Mouse (Mus musculus) liver, embryonic 13.5 days (tissue): ENCODE measurements around the gene Grm4. TPM values are rescaled to one million over a fixed set of nuclear protein-coding genes. Genes with fewer than 3 reads are reported as not detected.

Experiments used
- ATAC-seq: fragments of 200-750 bp; cut with Nextera tagmentation; 2 replicates; pipeline ENCODE4 v1.8.0; 2017; ENCODE audit warnings: low read depth, mild to moderate bottlenecking, moderate number of reproducible peaks, moderate library complexity
- DNase-seq: peaks from one replicate; pipeline ENCODE4 v3.0.0; 2022
- H3K27ac ChIP-seq: fragments of 300-500 bp; sonication (generic); 2 replicates; pipeline ENCODE4 v1.5.1; 2015; ENCODE audit warnings: moderate library complexity, mild to moderate bottlenecking, inconsistent platforms
- H3K27me3 ChIP-seq: fragments of 300-500 bp; sonication (generic); 2 replicates; pipeline ENCODE4 v1.6.1; 2015; ENCODE audit warnings: mild to moderate bottlenecking, inconsistent platforms
- H3K36me3 ChIP-seq: fragments of 300-500 bp; sonication (generic); 2 replicates; pipeline ENCODE4 v1.6.1; 2015; ENCODE audit warnings: mild to moderate bottlenecking, inconsistent platforms
- H3K4me1 ChIP-seq: fragments of 300-500 bp; sonication (generic); replicated peaks from 2 replicates; pipeline ENCODE4 v1.6.1; 2015; ENCODE audit warnings: inconsistent platforms
- H3K4me2 ChIP-seq: fragments of 300-500 bp; sonication (generic); 2 replicates; pipeline ENCODE4 v1.6.1; 2015; ENCODE audit warnings: inconsistent platforms, mild to moderate bottlenecking, moderate library complexity
- H3K4me3 ChIP-seq: fragments of 300-500 bp; sonication (generic); replicated peaks from 2 replicates; pipeline ENCODE4 v1.5.1; 2015; ENCODE audit warnings: mild to moderate bottlenecking, inconsistent platforms
- H3K9ac ChIP-seq: fragments of 300-500 bp; sonication (generic); 2 replicates; pipeline ENCODE4 v1.6.1; 2015; ENCODE audit warnings: mild to moderate bottlenecking, inconsistent platforms
- H3K9me3 ChIP-seq: fragments of 300-500 bp; sonication (generic); replicated peaks from 2 replicates; pipeline ENCODE4 v1.6.1; 2016; ENCODE audit warnings: inconsistent platforms
- WGBS: fragments of 180-500 bp; shearing (Covaris S2); methylation state at CpG from one replicate; pipeline ENCODE4 v1.1.7; 2015; ENCODE audit not compliant: insufficient replicate concordance; 5-methylcytosine and 5-hydroxymethylcytosine counted together
- polyA plus RNA-seq: library from polyadenylated mRNA; unstranded; fragments of >200 nt; fragmentation: Nextera tagmentation; extraction: Ambion mirVana; gene quantifications from 2 replicates; pipeline ENCODE4 v1.2.1, GENCODE M21; 2015

Grm4 gene
- polyA plus RNA-seq, 1 experiment from 2014 or later: not detected

GRCm38 (mm10) chr17:27547253-27547868 is 26.2 kb upstream of the Grm4 start:
- Histone ChIP-seq H3K4me3 (no peak overlapping the region), H3K4me2 (no peak overlapping the region), H3K36me3 (no peaks in the 10 kb centered on the region), H3K4me1 (peaks cover 23% of the 10 kb centered on the region), H3K9me3 (no peaks in the 10 kb centered on the region), H3K9ac (no peak overlapping the region), H3K27ac (no peak overlapping the region), H3K27me3 (0 out of 2 replicates have a peak, but pooled peaks cover 4% of the 10 kb centered on the region)
- ATAC-seq: no peak
- no peak for DNase-seq
- WGBS: 62% methylated on average over 9 of the region's 9 CpGs

GRCm38 (mm10) chr17:27546574-27547085 is 25.4 kb upstream of the Grm4 start:
- Histone ChIP-seq H3K9ac (no peak overlapping the region), H3K9me3 (no peaks in the 10 kb centered on the region), H3K4me2 (no peak overlapping the region), H3K27ac (no peak overlapping the region), H3K36me3 (no peaks in the 10 kb centered on the region), H3K4me1 (peaks cover 17% of the 10 kb centered on the region), H3K27me3 (0 out of 2 replicates have a peak, but pooled peaks cover 4% of the 10 kb centered on the region), H3K4me3 (no peak overlapping the region)
- DNase-seq (no peak), ATAC-seq (no peak)
- 61% methylated on average over 7 of the region's 7 CpGs for WGBS

- Histone ChIP-seq H3K4me1 (peaks cover 13% of the 10 kb centered on the region), H3K4me3 (no peak overlapping the region), H3K36me3 (no peaks in the 10 kb centered on the region), H3K27me3 (0 out of 2 replicates have a peak, but pooled peaks cover 4% of the 10 kb centered on the region), H3K9me3 (no peaks in the 10 kb centered on the region), H3K4me2 (no peak overlapping the region), H3K9ac (no peak overlapping the region), H3K27ac (no peak overlapping the region)
- no peak for ATAC-seq
- no peak for DNase-seq
- 38% methylated on average over 12 of the region's 12 CpGs for WGBS
Measured at GRCm38 (mm10) chr17:27545991-27546390, 24.8 kb upstream of the Grm4 start.

GRCm38 (mm10) chr17:27544551-27544950 is 23.3 kb upstream of the Grm4 start:
- H3K4me1 ChIP-seq: peaks cover 12% of the 10 kb centered on the region
- no peaks in the 10 kb centered on the region for H3K9me3 ChIP-seq
- ATAC-seq (no peak), DNase-seq (no peak)
- no peak overlapping the region for H3K27ac ChIP-seq
- H3K36me3 ChIP-seq: no peaks in the 10 kb centered on the region
- H3K4me3 ChIP-seq: no peak overlapping the region
- no peak overlapping the region for H3K9ac ChIP-seq
- H3K27me3 ChIP-seq: 0 out of 2 replicates have a peak, but pooled peaks cover 4% of the 10 kb centered on the region
- H3K4me2 ChIP-seq: no peak overlapping the region
- 73% methylated on average over 11 of the region's 11 CpGs for WGBS

GRCm38 (mm10) chr17:27541984-27542383 is 20.8 kb upstream of the Grm4 start:
- Histone ChIP-seq H3K36me3 (no peaks in the 10 kb centered on the region), H3K9ac (no peak overlapping the region), H3K27ac (no peak overlapping the region), H3K27me3 (0 out of 2 replicates have a peak, but pooled peaks cover 4% of the 10 kb centered on the region), H3K4me1 (peaks cover 7% of the 10 kb centered on the region; the same call in 1 of the 2 replicates), H3K4me2 (no peak overlapping the region), H3K4me3 (no peak overlapping the region), H3K9me3 (no peaks in the 10 kb centered on the region)
- DNase-seq (no peak), ATAC-seq (no peak)
- WGBS: 62% methylated on average over 3 of the region's 3 CpGs

GRCm38 (mm10) chr17:27541261-27541660 is 20.1 kb upstream of the Grm4 start:
- H3K27me3 ChIP-seq: 0 out of 2 replicates have a peak, but pooled peaks cover 4% of the 10 kb centered on the region
- 58% methylated on average over 2 of the region's 2 CpGs for WGBS
- ATAC-seq (no peak), DNase-seq (no peak)
- no peak overlapping the region for H3K27ac ChIP-seq
- no peak overlapping the region for H3K9ac ChIP-seq
- H3K4me1 ChIP-seq: peaks cover 10% of the 10 kb centered on the region; the same call in 1 of the 2 replicates
- no peak overlapping the region for H3K4me3 ChIP-seq
- no peaks in the 10 kb centered on the region for H3K36me3 ChIP-seq
- no peak overlapping the region for H3K4me2 ChIP-seq
- H3K9me3 ChIP-seq: no peaks in the 10 kb centered on the region

- Histone ChIP-seq H3K9ac (no peak overlapping the region), H3K4me3 (no peak overlapping the region), H3K36me3 (no peaks in the 10 kb centered on the region), H3K27ac (no peak overlapping the region), H3K9me3 (no peaks in the 10 kb centered on the region), H3K27me3 (no peaks in the 10 kb centered on the region), H3K4me2 (0 out of 2 replicates have a peak overlapping the region, but pooled peaks have one; percentile 17), H3K4me1 (peaks cover 19% of the 10 kb centered on the region)
- ATAC-seq (peak; percentile 58), DNase-seq (peak; percentile 71)
- 2% methylated on average over 10 of the region's 10 CpGs for WGBS
Measured at GRCm38 (mm10) chr17:27534718-27535117, 13.5 kb upstream of the Grm4 start.

- Histone ChIP-seq H3K27ac (no peak overlapping the region), H3K4me3 (no peak overlapping the region), H3K27me3 (no peaks in the 10 kb centered on the region), H3K4me1 (peaks cover 19% of the 10 kb centered on the region), H3K9ac (no peak overlapping the region), H3K4me2 (no peak overlapping the region), H3K9me3 (no peaks in the 10 kb centered on the region), H3K36me3 (no peaks in the 10 kb centered on the region)
- DNase-seq (no peak), ATAC-seq (no peak)
- 79% methylated on average over 3 of the region's 3 CpGs for WGBS
Measured at GRCm38 (mm10) chr17:27533354-27533753, 12.2 kb upstream of the Grm4 start.

- peak overlapping the region; percentile 69 for H3K27ac ChIP-seq
- no peaks in the 10 kb centered on the region for H3K9me3 ChIP-seq
- no peak overlapping the region for H3K9ac ChIP-seq
- no peak overlapping the region for H3K4me3 ChIP-seq
- no peak overlapping the region for H3K4me2 ChIP-seq
- 59% methylated on average over 8 of the region's 8 CpGs for WGBS
- H3K27me3 ChIP-seq: no peaks in the 10 kb centered on the region
- no peaks in the 10 kb centered on the region for H3K36me3 ChIP-seq
- DNase-seq: no peak
- H3K4me1 ChIP-seq: peaks cover 19% of the 10 kb centered on the region
- ATAC-seq: peak; percentile 46; the same call in 1 of the 2 replicates
Measured at GRCm38 (mm10) chr17:27532095-27532494, 10.9 kb upstream of the Grm4 start.

- H3K4me3 ChIP-seq: no peak overlapping the region
- H3K27ac ChIP-seq: no peak overlapping the region
- no peaks in the 10 kb centered on the region for H3K27me3 ChIP-seq
- DNase-seq (no peak), ATAC-seq (no peak)
- no peak overlapping the region for H3K9ac ChIP-seq
- WGBS: 61% methylated on average over 5 of the region's 5 CpGs
- H3K36me3 ChIP-seq: no peaks in the 10 kb centered on the region
- no peak overlapping the region for H3K4me2 ChIP-seq
- peaks cover 10% of the 10 kb centered on the region for H3K4me1 ChIP-seq
- H3K9me3 ChIP-seq: no peaks in the 10 kb centered on the region
Measured at GRCm38 (mm10) chr17:27528767-27529166, 7.6 kb upstream of the Grm4 start.

GRCm38 (mm10) chr17:27528030-27528429 is 6.8 kb upstream of the Grm4 start:
- Histone ChIP-seq H3K36me3 (no peaks in the 10 kb centered on the region), H3K27ac (no peak overlapping the region), H3K4me3 (no peak overlapping the region), H3K4me2 (no peak overlapping the region), H3K27me3 (no peaks in the 10 kb centered on the region), H3K9me3 (no peaks in the 10 kb centered on the region), H3K9ac (no peak overlapping the region), H3K4me1 (peaks cover 10% of the 10 kb centered on the region)
- ATAC-seq (no peak), DNase-seq (no peak)
- 48% methylated on average over 8 of the region's 8 CpGs for WGBS

- Histone ChIP-seq H3K27me3 (0 out of 2 replicates have a peak, but pooled peaks cover 3% of the 10 kb centered on the region), H3K4me2 (no peak overlapping the region), H3K9me3 (no peaks in the 10 kb centered on the region), H3K9ac (no peak overlapping the region), H3K4me1 (peaks cover 9% of the 10 kb centered on the region), H3K4me3 (no peak overlapping the region), H3K27ac (no peak overlapping the region), H3K36me3 (no peaks in the 10 kb centered on the region)
- DNase-seq (no peak), ATAC-seq (no peak)
- 33% methylated on average over 6 of the region's 6 CpGs for WGBS
Measured at GRCm38 (mm10) chr17:27527188-27527587, 6.0 kb upstream of the Grm4 start.
